Mouse (Mus musculus): ENCODE measurements at regions not wholly inside any gene's neighbourhood (a gene's known extent, or its start where the extent isn't known, plus 50 kb on each side); places are given as distances from the start of the nearest gene placed in this dataset.

DNA sequence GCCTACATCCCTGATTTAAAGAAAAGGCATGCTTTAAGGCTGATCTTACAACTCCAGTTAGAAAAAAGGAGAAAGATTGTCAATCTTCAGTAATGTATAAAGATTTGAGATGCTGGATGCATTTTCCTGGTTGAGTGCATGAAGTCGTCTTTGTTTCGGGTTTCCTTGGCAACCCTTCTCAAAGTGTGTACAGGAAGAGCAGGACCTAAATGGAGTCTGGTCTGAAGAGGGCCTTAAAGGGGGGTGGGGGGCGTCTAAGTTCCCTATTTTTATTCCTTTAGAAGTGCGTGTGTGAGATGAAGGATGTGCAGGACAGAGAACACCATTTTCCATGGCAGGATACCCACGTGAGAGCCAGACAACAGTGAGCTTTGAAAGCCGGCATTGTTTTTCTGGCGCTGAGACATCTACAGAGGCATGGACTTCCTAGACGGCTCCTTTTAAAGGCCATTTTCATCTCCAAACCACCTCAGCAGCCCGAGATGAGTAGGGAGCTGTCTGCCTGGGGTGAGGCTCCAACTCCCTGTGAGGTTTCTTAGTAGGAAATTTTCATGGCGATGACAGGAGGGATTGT is 319.2 kb upstream of the G2e3 start:
- Histone ChIP-seq H3K9me3 (replicated peaks; ENCODE audit: control insufficient read depth, insufficient read depth, low read length, poor library complexity, severe bottlenecking) (no peaks in the 10 kb centered on the region), H3K9ac (ENCODE audit: low read depth, poor library complexity, severe bottlenecking) (no peak overlapping the region), H3K4me1 (ENCODE audit: control insufficient read depth, insufficient read depth, low read length) (no peaks in the 10 kb centered on the region), H3K27me3 (ENCODE audit: control insufficient read depth, insufficient read depth, low read length, poor library complexity, severe bottlenecking) (no peaks in the 10 kb centered on the region), H3K4me3 (ENCODE audit: low read depth, low read length) (no peak overlapping the region), H3K27ac (ENCODE audit: insufficient read depth, low read length) (no peak overlapping the region), H3K36me3 (ENCODE audit: control insufficient read depth, insufficient read depth, low read length, poor library complexity, severe bottlenecking) (no peaks in the 10 kb centered on the region)
- TF ChIP-seq EP300 (IDR thresholded peaks at IDR 0.05; ENCODE audit: insufficient read depth, low read depth, low read length) (no peak), CTCF (IDR thresholded peaks at IDR 0.05; ENCODE audit: low read depth, low read length) (no peak), POLR2A (IDR thresholded peaks at IDR 0.05; ENCODE audit: insufficient read depth, low read length) (no peak)

DNA sequence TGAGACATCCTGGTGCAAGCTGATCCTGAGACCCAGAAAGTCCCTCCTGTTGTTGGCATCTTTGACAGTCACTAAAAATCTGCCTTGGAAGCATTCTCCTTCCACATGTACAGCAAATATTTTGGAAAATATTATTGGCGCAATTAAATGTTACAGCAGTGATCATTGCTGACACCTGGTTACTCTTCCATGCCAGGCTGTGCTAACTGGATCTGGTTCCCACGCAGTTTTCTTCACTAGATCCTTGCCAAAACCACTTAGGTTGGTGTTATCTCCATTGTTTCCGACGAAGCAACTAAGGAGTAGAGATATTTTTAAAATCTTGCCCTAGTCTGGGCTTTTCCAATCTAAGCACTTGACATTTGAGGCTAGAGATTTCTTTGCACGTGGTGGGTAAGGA is 321.8 kb upstream of the G2e3 start:
- H3K27me3 ChIP-seq (ENCODE audit: control insufficient read depth, insufficient read depth, low read length, poor library complexity, severe bottlenecking), result no peaks in the 10 kb centered on the region
- H3K4me3 ChIP-seq (ENCODE audit: low read depth, low read length), result no peak overlapping the region
- H3K9ac ChIP-seq (ENCODE audit: low read depth, poor library complexity, severe bottlenecking), result no peak overlapping the region
- TF ChIP-seq CTCF (IDR thresholded peaks at IDR 0.05; ENCODE audit: low read depth, low read length) (no peak), EP300 (IDR thresholded peaks at IDR 0.05; ENCODE audit: insufficient read depth, low read depth, low read length) (no peak), POLR2A (IDR thresholded peaks at IDR 0.05; ENCODE audit: insufficient read depth, low read length) (no peak)
- no peaks in the 10 kb centered on the region for H3K36me3 ChIP-seq (ENCODE audit: control insufficient read depth, insufficient read depth, low read length, poor library complexity, severe bottlenecking)
- no peaks in the 10 kb centered on the region for H3K4me1 ChIP-seq (ENCODE audit: control insufficient read depth, insufficient read depth, low read length)
- no peak overlapping the region for H3K27ac ChIP-seq (ENCODE audit: insufficient read depth, low read length)
- H3K9me3 ChIP-seq (replicated peaks; ENCODE audit: control insufficient read depth, insufficient read depth, low read length, poor library complexity, severe bottlenecking), result no peaks in the 10 kb centered on the region

DNA sequence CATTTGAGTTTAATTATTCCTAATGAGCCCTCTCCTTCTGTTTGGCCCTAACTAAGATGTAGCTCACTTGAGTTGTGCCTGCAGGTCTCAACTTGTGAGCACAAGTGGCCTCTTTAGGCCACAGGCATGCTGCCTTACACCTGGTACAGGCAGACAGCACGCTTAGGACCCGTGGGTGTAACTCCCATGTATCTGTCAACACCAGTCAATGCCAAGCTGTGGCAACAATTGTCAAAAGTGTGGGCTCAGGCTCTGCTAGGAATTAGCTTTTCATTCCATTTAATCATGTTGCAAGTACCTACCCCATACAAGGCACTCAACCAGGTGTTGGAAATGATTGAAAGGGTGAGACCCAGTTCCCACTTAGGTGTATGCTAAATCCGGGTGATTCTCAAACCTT is 322.3 kb upstream of the G2e3 start:
- no peak overlapping the region for H3K4me3 ChIP-seq (ENCODE audit: low read depth, low read length)
- H3K27me3 ChIP-seq (ENCODE audit: control insufficient read depth, insufficient read depth, low read length, poor library complexity, severe bottlenecking), result no peaks in the 10 kb centered on the region
- no peaks in the 10 kb centered on the region for H3K9me3 ChIP-seq (replicated peaks; ENCODE audit: control insufficient read depth, insufficient read depth, low read length, poor library complexity, severe bottlenecking)
- H3K4me1 ChIP-seq (ENCODE audit: control insufficient read depth, insufficient read depth, low read length), result no peaks in the 10 kb centered on the region
- H3K27ac ChIP-seq (ENCODE audit: insufficient read depth, low read length), result no peak overlapping the region
- no peaks in the 10 kb centered on the region for H3K36me3 ChIP-seq (ENCODE audit: control insufficient read depth, insufficient read depth, low read length, poor library complexity, severe bottlenecking)
- TF ChIP-seq EP300 (IDR thresholded peaks at IDR 0.05; ENCODE audit: insufficient read depth, low read depth, low read length), result no peak
- no peak for TF ChIP-seq CTCF (IDR thresholded peaks at IDR 0.05; ENCODE audit: low read depth, low read length)
- TF ChIP-seq POLR2A (IDR thresholded peaks at IDR 0.05; ENCODE audit: insufficient read depth, low read length), result no peak
- H3K9ac ChIP-seq (ENCODE audit: low read depth, poor library complexity, severe bottlenecking), result no peak overlapping the region

DNA sequence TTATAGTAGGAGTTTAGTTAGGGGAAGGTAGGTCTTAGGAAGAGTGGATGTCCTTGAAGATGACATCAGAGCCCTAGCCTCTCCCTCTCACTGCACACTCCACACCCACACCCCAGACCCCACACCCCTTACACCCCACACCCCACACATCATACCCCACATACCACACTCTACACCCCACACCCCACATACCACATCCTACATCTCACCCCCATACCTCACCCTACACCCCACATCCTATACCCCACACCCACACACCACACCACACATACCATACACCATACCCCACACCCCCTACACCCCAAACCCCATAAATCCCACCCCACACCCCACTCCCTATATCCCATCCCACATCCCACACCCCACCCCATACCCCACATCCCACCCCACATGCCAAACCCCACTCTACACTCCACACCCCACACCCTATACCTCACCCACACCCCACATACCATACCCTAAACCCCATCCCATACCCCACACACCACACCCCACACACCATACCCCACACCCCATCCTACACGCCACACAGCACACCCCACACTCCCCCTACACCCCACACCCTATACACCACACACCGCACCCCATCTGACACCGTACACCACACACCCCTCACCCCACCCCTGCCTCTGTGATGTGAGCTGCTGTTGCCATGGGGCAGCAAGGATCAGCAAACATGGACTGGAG is 323.7 kb upstream of the G2e3 start:
- Histone ChIP-seq H3K27ac (ENCODE audit: insufficient read depth, low read length) (no peak overlapping the region), H3K36me3 (ENCODE audit: control insufficient read depth, insufficient read depth, low read length, poor library complexity, severe bottlenecking) (no peaks in the 10 kb centered on the region), H3K4me1 (ENCODE audit: control insufficient read depth, insufficient read depth, low read length) (no peaks in the 10 kb centered on the region), H3K27me3 (ENCODE audit: control insufficient read depth, insufficient read depth, low read length, poor library complexity, severe bottlenecking) (no peaks in the 10 kb centered on the region), H3K9ac (ENCODE audit: low read depth, poor library complexity, severe bottlenecking) (no peak overlapping the region), H3K4me3 (ENCODE audit: low read depth, low read length) (no peak overlapping the region), H3K9me3 (replicated peaks; ENCODE audit: control insufficient read depth, insufficient read depth, low read length, poor library complexity, severe bottlenecking) (no peaks in the 10 kb centered on the region)
- no peak for TF ChIP-seq EP300 (IDR thresholded peaks at IDR 0.05; ENCODE audit: insufficient read depth, low read depth, low read length)
- TF ChIP-seq POLR2A (IDR thresholded peaks at IDR 0.05; ENCODE audit: insufficient read depth, low read length), result no peak
- no peak for TF ChIP-seq CTCF (IDR thresholded peaks at IDR 0.05; ENCODE audit: low read depth, low read length)

DNA sequence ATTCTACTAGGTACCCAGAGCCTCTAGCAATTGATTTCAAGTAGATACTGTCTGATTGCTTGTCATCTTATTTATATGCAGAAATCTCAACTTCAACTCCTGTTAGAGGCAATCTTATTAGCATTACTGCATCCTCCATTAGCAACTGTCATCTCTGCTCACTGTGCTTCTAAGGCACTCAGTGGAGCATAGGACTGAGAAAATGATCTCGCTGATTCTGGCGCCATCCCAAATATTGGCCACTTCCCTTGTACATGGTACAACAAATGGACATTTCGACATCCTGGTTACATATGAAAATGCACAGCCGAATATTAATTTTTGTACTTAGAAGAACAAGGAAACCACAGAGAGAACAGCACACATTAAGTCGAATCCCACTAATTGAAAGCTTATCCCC is 329.7 kb upstream of the G2e3 start:
- H3K27ac ChIP-seq (ENCODE audit: insufficient read depth, low read length), result no peak overlapping the region
- no peak overlapping the region for H3K9ac ChIP-seq (ENCODE audit: low read depth, poor library complexity, severe bottlenecking)
- no peaks in the 10 kb centered on the region for H3K36me3 ChIP-seq (ENCODE audit: control insufficient read depth, insufficient read depth, low read length, poor library complexity, severe bottlenecking)
- TF ChIP-seq EP300 (IDR thresholded peaks at IDR 0.05; ENCODE audit: insufficient read depth, low read depth, low read length) (no peak), CTCF (IDR thresholded peaks at IDR 0.05; ENCODE audit: low read depth, low read length) (no peak), POLR2A (IDR thresholded peaks at IDR 0.05; ENCODE audit: insufficient read depth, low read length) (no peak)
- H3K9me3 ChIP-seq (replicated peaks; ENCODE audit: control insufficient read depth, insufficient read depth, low read length, poor library complexity, severe bottlenecking), result peaks cover 4% of the 10 kb centered on the region
- H3K4me3 ChIP-seq (ENCODE audit: low read depth, low read length), result no peak overlapping the region
- H3K27me3 ChIP-seq (ENCODE audit: control insufficient read depth, insufficient read depth, low read length, poor library complexity, severe bottlenecking), result no peaks in the 10 kb centered on the region
- H3K4me1 ChIP-seq (ENCODE audit: control insufficient read depth, insufficient read depth, low read length), result no peaks in the 10 kb centered on the region

DNA sequence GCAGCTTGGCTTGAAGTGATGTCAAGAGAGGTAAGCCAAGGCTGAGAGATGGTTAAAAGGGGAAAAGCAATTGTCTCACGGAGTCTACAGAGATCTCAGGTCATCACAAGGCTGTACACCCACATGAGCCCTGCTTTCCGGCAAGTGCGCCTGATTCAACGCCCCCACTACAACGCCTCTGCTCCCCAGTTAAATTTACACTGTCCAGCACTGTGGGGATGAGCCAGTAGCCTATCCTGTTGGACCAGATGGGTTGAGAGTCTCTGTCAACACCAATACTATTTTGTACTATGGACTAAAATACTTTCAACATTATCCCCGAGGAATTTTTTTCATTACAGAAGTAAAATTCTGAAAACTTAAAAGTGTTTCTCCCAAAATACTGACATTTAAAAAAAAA is 331.8 kb upstream of the G2e3 start:
- H3K9me3 ChIP-seq (replicated peaks; ENCODE audit: control insufficient read depth, insufficient read depth, low read length, poor library complexity, severe bottlenecking), result peaks cover 5% of the 10 kb centered on the region
- no peak for TF ChIP-seq POLR2A (IDR thresholded peaks at IDR 0.05; ENCODE audit: insufficient read depth, low read length)
- TF ChIP-seq EP300 (IDR thresholded peaks at IDR 0.05; ENCODE audit: insufficient read depth, low read depth, low read length), result no peak
- no peak for TF ChIP-seq CTCF (IDR thresholded peaks at IDR 0.05; ENCODE audit: low read depth, low read length)
- no peaks in the 10 kb centered on the region for H3K4me1 ChIP-seq (ENCODE audit: control insufficient read depth, insufficient read depth, low read length)
- no peak overlapping the region for H3K9ac ChIP-seq (ENCODE audit: low read depth, poor library complexity, severe bottlenecking)
- H3K27me3 ChIP-seq (ENCODE audit: control insufficient read depth, insufficient read depth, low read length, poor library complexity, severe bottlenecking), result no peaks in the 10 kb centered on the region
- no peak overlapping the region for H3K27ac ChIP-seq (ENCODE audit: insufficient read depth, low read length)
- H3K36me3 ChIP-seq (ENCODE audit: control insufficient read depth, insufficient read depth, low read length, poor library complexity, severe bottlenecking), result no peaks in the 10 kb centered on the region
- no peak overlapping the region for H3K4me3 ChIP-seq (ENCODE audit: low read depth, low read length)
